8 mouse cellular contexts compared by ENCODE assay signal in the genomic region with DNA sequence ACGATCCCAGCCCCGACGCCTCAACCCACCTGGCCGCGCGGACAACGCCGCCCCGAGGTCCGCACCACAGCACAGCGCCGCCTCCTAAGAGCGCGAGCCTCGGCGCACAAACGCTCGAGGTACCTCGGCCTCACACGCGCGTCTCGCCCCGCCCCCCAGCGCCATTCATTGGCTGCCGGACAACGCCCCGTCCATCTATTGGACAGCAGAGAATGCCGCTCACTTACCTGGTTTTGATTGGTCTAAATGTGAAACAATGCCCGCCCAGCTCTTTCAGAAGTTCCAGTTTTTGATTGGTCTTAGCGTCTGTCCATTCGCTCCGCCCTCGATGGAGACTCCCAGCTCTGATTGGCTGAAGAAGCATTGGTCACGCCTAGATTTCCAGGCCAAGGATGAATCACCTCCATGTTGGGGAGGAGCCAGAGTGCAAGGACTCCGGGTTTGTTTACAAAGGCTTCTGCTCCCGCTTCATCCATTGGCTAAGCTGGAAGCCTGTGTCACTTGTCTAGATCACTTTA. TPM values are rescaled to one million over a fixed set of nuclear protein-coding genes. Genes with fewer than 3 reads are reported as not detected.
DNase-seq lines count a peak whose midpoint lies in the region; ATAC-seq and TF ChIP-seq lines count a peak whose summit lies in the region.

A gene (minus strand): TSS at position 136 of the 518 bp plus-strand sequence.

- 0% methylated on average over 37 of the region's 37 CpGs for WGBS in forebrain, embryonic 13.5 days
- under 1% methylated on average over 37 of the region's 37 CpGs for WGBS in large intestine, adult 2 months
- WGBS in liver, postnatal 0 days (ENCODE audit: insufficient replicate concordance) = under 1% methylated on average over 31 of the region's 37 CpGs
- 1% methylated on average over 34 of the region's 37 CpGs for WGBS in neural tube, embryonic 14.5 days

- DNase-seq in heart, postnatal 10 days = peak; percentile 99
- DNase-seq in large intestine, adult 2 months (ENCODE audit: low read depth, low spot score) = peak; percentile 100
- peak; percentile 97 for DNase-seq in liver, postnatal 0 days
- DNase-seq in testis, postnatal 10 days (ENCODE audit: low spot score) = peak; percentile 99

- no peaks in the 10 kb centered on the region for H3K9me3 ChIP-seq in ES-Bruce4 (replicated peaks; ENCODE audit: control insufficient read depth, insufficient read depth, low read length, poor library complexity, severe bottlenecking)
- no peaks in the 10 kb centered on the region for H3K9me3 ChIP-seq in forebrain, embryonic 13.5 days (replicated peaks)
- no peaks in the 10 kb centered on the region for H3K9me3 ChIP-seq in liver, postnatal 0 days (ENCODE audit: low read length)
- no peaks in the 10 kb centered on the region for H3K9me3 ChIP-seq in neural tube, embryonic 14.5 days (ENCODE audit: control insufficient read depth, low read length)

- H3K9ac ChIP-seq in ES-Bruce4 (ENCODE audit: low read depth, poor library complexity, severe bottlenecking) = peak within 1 kb of the TSS; percentile 75
- peak within 1 kb of the TSS; percentile 87 for H3K9ac ChIP-seq in forebrain, embryonic 13.5 days
- H3K9ac ChIP-seq in liver, postnatal 0 days (replicated peaks) = peak within 1 kb of the TSS; percentile 72
- peak within 1 kb of the TSS; percentile 74 for H3K9ac ChIP-seq in neural tube, embryonic 14.5 days (replicated peaks; ENCODE audit: low read depth, low read length)

- peak; percentile 98 for ATAC-seq in cerebellum, adult (ENCODE audit: insufficient number of reproducible peaks, low FRiP score, low TSS enrichment)
- peak; percentile 98 for ATAC-seq in forebrain, embryonic 13.5 days
- peak; percentile 97 for ATAC-seq in liver, postnatal 0 days
- ATAC-seq in neural tube, embryonic 14.5 days (ENCODE audit: low read depth) = peak; percentile 99

- peak within 1 kb of the TSS; percentile 76 for H3K4me2 ChIP-seq in forebrain, embryonic 13.5 days
- H3K4me2 ChIP-seq in liver, postnatal 0 days (ENCODE audit: low read depth, low read length) = peak within 1 kb of the TSS; percentile 90
- peak within 1 kb of the TSS; percentile 90 for H3K4me2 ChIP-seq in neural tube, embryonic 14.5 days (ENCODE audit: low read depth, low read length)

- TF ChIP-seq EP300 in ES-Bruce4 (IDR thresholded peaks at IDR 0.05; ENCODE audit: insufficient read depth, low read depth, low read length) = no peak
- TF ChIP-seq EP300 in liver, postnatal 0 days (IDR thresholded peaks at IDR 0.05; ENCODE audit: low read depth) = peak; percentile 84

- no peaks in the 10 kb centered on the region for H3K4me1 ChIP-seq in ES-Bruce4 (ENCODE audit: control insufficient read depth, insufficient read depth, low read length)
- peaks cover 18% of the 10 kb centered on the region for H3K4me1 ChIP-seq in forebrain, embryonic 13.5 days
- H3K4me1 ChIP-seq in liver, postnatal 0 days (ENCODE audit: insufficient read depth) = peaks cover 9% of the 10 kb centered on the region
- 0 out of 2 replicates have a peak, but pooled peaks cover 4% of the 10 kb centered on the region for H3K4me1 ChIP-seq in neural tube, embryonic 14.5 days (ENCODE audit: control insufficient read depth, insufficient read depth, low read length)

- no peak within 1 kb of the TSS for H3K27ac ChIP-seq in ES-Bruce4 (ENCODE audit: insufficient read depth, low read length)
- peak within 1 kb of the TSS; percentile 84 for H3K27ac ChIP-seq in forebrain, embryonic 13.5 days
- peak within 1 kb of the TSS; percentile 86 for H3K27ac ChIP-seq in liver, postnatal 0 days (ENCODE audit: low read depth)
- H3K27ac ChIP-seq in neural tube, embryonic 14.5 days (ENCODE audit: low read depth, low read length) = peak within 1 kb of the TSS; percentile 88

- H3K4me3 ChIP-seq in ES-Bruce4 (ENCODE audit: low read depth, low read length) = peak within 1 kb of the TSS; percentile 91
- peak within 1 kb of the TSS; percentile 69 for H3K4me3 ChIP-seq in forebrain, embryonic 13.5 days
- peak within 1 kb of the TSS; percentile 59 for H3K4me3 ChIP-seq in liver, postnatal 0 days (ENCODE audit: low read depth, low read length)
- H3K4me3 ChIP-seq in neural tube, embryonic 14.5 days (ENCODE audit: low read depth, low read length) = peak within 1 kb of the TSS; percentile 65

- no peaks in the 10 kb centered on the region for H3K27me3 ChIP-seq in ES-Bruce4 (ENCODE audit: control insufficient read depth, insufficient read depth, low read length, poor library complexity, severe bottlenecking)
- H3K27me3 ChIP-seq in forebrain, embryonic 13.5 days = no peaks in the 10 kb centered on the region
- H3K27me3 ChIP-seq in liver, postnatal 0 days (ENCODE audit: insufficient read depth, low read length) = no peaks in the 10 kb centered on the region
- no peaks in the 10 kb centered on the region for H3K27me3 ChIP-seq in neural tube, embryonic 14.5 days (ENCODE audit: control insufficient read depth, insufficient read depth, low read length)

- peaks cover 3% of the 10 kb centered on the region for H3K36me3 ChIP-seq in ES-Bruce4 (ENCODE audit: control insufficient read depth, insufficient read depth, low read length, poor library complexity, severe bottlenecking)
- no peaks in the 10 kb centered on the region; the same call in 1 of the 2 replicates for H3K36me3 ChIP-seq in forebrain, embryonic 13.5 days (ENCODE audit: poor library complexity, severe bottlenecking)
- 0 out of 2 replicates have a peak, but pooled peaks cover 2% of the 10 kb centered on the region for H3K36me3 ChIP-seq in liver, postnatal 0 days (replicated peaks; ENCODE audit: insufficient read depth, low read length)
- H3K36me3 ChIP-seq in neural tube, embryonic 14.5 days (ENCODE audit: control insufficient read depth, insufficient read depth, low read length) = no peaks in the 10 kb centered on the region

- intact Hi-C loops in heart, postnatal 10 days (cut with DNase I) = loop anchor here (5.0 kb wide), 1 partner anchor 36 kb away; a partner anchor contains a TSS

- TF ChIP-seq CTCF in ES-Bruce4 (IDR thresholded peaks at IDR 0.05; ENCODE audit: low read depth, low read length) = no peak
- TF ChIP-seq CTCF in liver, postnatal 0 days (IDR thresholded peaks at IDR 0.05; ENCODE audit: low read depth) = peak; percentile 44

- peak; percentile 96 for TF ChIP-seq POLR2A in ES-Bruce4 (IDR thresholded peaks at IDR 0.05; ENCODE audit: insufficient read depth, low read length)

RNA-seq across cellular contexts. Expression of the gene that starts here (rescaled TPM):
- polyA plus RNA-seq in ES-Bruce4 (2011; ENCODE audit: insufficient read depth, insufficient read length, low read depth, missing spikeins) = 40.9 and 44.2 TPM in 2 replicates
- polyA plus RNA-seq in forebrain, embryonic 13.5 days (2015; fragmentation: Nextera tagmentation; extraction: Ambion mirVana) = 30.0 and 39.5 TPM in 2 replicates
- 10 to 100 TPM; 19.4 to 20.2 TPM for total RNA-seq in heart, postnatal 10 days (2021)
- polyA plus RNA-seq in large intestine, adult 2 months (2012; rRNA removed) = 7.0 and 8.2 TPM in 2 replicates
- polyA plus RNA-seq in liver, postnatal 0 days (2015; fragmentation: Nextera tagmentation; extraction: Ambion mirVana) = 2.9 and 3.7 TPM in 2 replicates
- 26.0 and 29.7 TPM in 2 replicates for polyA plus RNA-seq in neural tube, embryonic 14.5 days (2014; fragmentation: Nextera tagmentation; extraction: Ambion mirVana)
